Mouse (Mus musculus): ENCODE measurements around the gene Hsd17b10. TPM values are rescaled to one million over a fixed set of nuclear protein-coding genes. Genes with fewer than 3 reads are reported as not detected.
A peak's percentile ranks its signal among the peaks of the same experiment; 100 is the strongest.

Hsd17b10 gene
- polyA plus RNA-seq, 1 experiment: 49.6 TPM

- Histone ChIP-seq H3K36me3 (replicated peaks; ENCODE audit: low read length) (peaks cover 17% of the 10 kb centered on the region), H3K4me3 (replicated peaks) (peak overlapping the region; percentile 76), H3K27me3 (replicated peaks) (peaks cover 11% of the 10 kb centered on the region), H3K4me1 (peaks cover 23% of the 10 kb centered on the region), H3K9me3 (peaks cover 11% of the 10 kb centered on the region)
- TF ChIP-seq FLI1 (IDR thresholded peaks at IDR 0.05; ENCODE audit: low read length) (no peak), GATA1 (IDR thresholded peaks at IDR 0.05; ENCODE audit: borderline replicate concordance, low read length) (no peak)
Observed at GRCm38 (mm10) chrX:152019294-152019693, 17.6 kb downstream of the Hsd17b10 start.

GRCm38 (mm10) chrX:152039865-152040264 lies 38.2 kb downstream of the Hsd17b10 start:
- Histone ChIP-seq H3K4me3 (replicated peaks) (no peak overlapping the region), H3K9me3 (no peaks in the 10 kb centered on the region), H3K27me3 (replicated peaks) (peaks cover 11% of the 10 kb centered on the region), H3K4me1 (peaks cover 21% of the 10 kb centered on the region; the same call in 1 of the 2 replicates), H3K36me3 (replicated peaks; ENCODE audit: low read length) (peaks cover 65% of the 10 kb centered on the region)
- TF ChIP-seq GATA1 (IDR thresholded peaks at IDR 0.05; ENCODE audit: borderline replicate concordance, low read length): no peak
- no peak for TF ChIP-seq FLI1 (IDR thresholded peaks at IDR 0.05; ENCODE audit: low read length)

GRCm38 (mm10) chrX:152047230-152047629 lies 45.6 kb downstream of the Hsd17b10 start:
- no peaks in the 10 kb centered on the region for H3K4me1 ChIP-seq
- H3K4me3 ChIP-seq (replicated peaks): no peak overlapping the region
- no peaks in the 10 kb centered on the region for H3K9me3 ChIP-seq
- H3K36me3 ChIP-seq (replicated peaks; ENCODE audit: low read length): peaks cover 69% of the 10 kb centered on the region
- peaks cover 9% of the 10 kb centered on the region for H3K27me3 ChIP-seq (replicated peaks)
- TF ChIP-seq FLI1 (IDR thresholded peaks at IDR 0.05; ENCODE audit: low read length) (no peak), GATA1 (IDR thresholded peaks at IDR 0.05; ENCODE audit: borderline replicate concordance, low read length) (no peak)

GRCm38 (mm10) chrX:152052546-152052945 lies 50.9 kb downstream of the Hsd17b10 start:
- H3K36me3 ChIP-seq (replicated peaks; ENCODE audit: low read length): peaks cover 65% of the 10 kb centered on the region
- H3K27me3 ChIP-seq (replicated peaks): peaks cover 9% of the 10 kb centered on the region
- no peak overlapping the region for H3K4me3 ChIP-seq (replicated peaks)
- TF ChIP-seq GATA1 (IDR thresholded peaks at IDR 0.05; ENCODE audit: borderline replicate concordance, low read length) (no peak), FLI1 (IDR thresholded peaks at IDR 0.05; ENCODE audit: low read length) (no peak)
- H3K9me3 ChIP-seq: no peaks in the 10 kb centered on the region
- no peaks in the 10 kb centered on the region for H3K4me1 ChIP-seq

Other genes starting within 250 kb of the Hsd17b10 start
- 6.5 and 7.4 TPM in 2 replicates for gene Huwe1, start 201.0 kb upstream of the Hsd17b10 start, polyA plus RNA-seq (2012; ENCODE audit: insufficient read depth, low replicate concordance)
- gene Ribc1, start 14.4 kb downstream of the Hsd17b10 start, polyA plus RNA-seq (2012; ENCODE audit: insufficient read depth, low replicate concordance): 1.1 and 1.6 TPM in 2 replicates
- gene Smc1a, start 14.6 kb downstream of the Hsd17b10 start, polyA plus RNA-seq (2012; ENCODE audit: insufficient read depth, low replicate concordance): 0.35 and 5.6 TPM in 2 replicates
- gene Iqsec2, start 142.4 kb downstream of the Hsd17b10 start, polyA plus RNA-seq (2012; ENCODE audit: insufficient read depth, low replicate concordance): 7.4 and 8.8 TPM in 2 replicates
- 42.5 and 70.8 TPM in 2 replicates for gene Kdm5c, start 231.2 kb downstream of the Hsd17b10 start, polyA plus RNA-seq (2012; ENCODE audit: insufficient read depth, low replicate concordance)

All from megakaryocyte, embryonic 14.5 days (primary cell).